Mouse (Mus musculus) brain, embryonic 14.5 days (tissue): Measurements from ENCODE around the gene Daam2. TPM values are rescaled to one million over a fixed set of nuclear protein-coding genes. Genes with fewer than 3 reads are reported as not detected.

Source experiments
- DNase-seq: peaks from one replicate; pipeline ENCODE4 v3.0.0-alpha.2; 2011; ENCODE audit warnings: low read depth
- CTCF ChIP-seq: fragments of 200-500 bp; IDR thresholded peaks from 2 replicates; pipeline ENCODE4 v1.5.1; 2012; ENCODE audit warnings: inconsistent platforms, mild to moderate bottlenecking, moderate library complexity, borderline replicate concordance; ENCODE audit not compliant: insufficient read depth, insufficient read length; ENCODE audit errors: extremely low read depth
- POLR2A ChIP-seq: fragments of 200-500 bp; IDR thresholded peaks from 2 replicates; pipeline ENCODE4 v1.6.1; 2012; ENCODE audit warnings: mild to moderate bottlenecking, inconsistent platforms, borderline replicate concordance; ENCODE audit not compliant: poor library complexity, insufficient read depth, insufficient read length, severe bottlenecking; ENCODE audit errors: extremely low read depth
- polyA plus RNA-seq: library from polyadenylated mRNA; depleted of rRNA; stranded (reverse); fragments of >200 nt; gene quantifications from 2 replicates; pipeline ENCODE4 v1.2.3, GENCODE M21; 2012; rRNA removed

The Daam2 gene
- polyA plus RNA-seq, 1 experiment = 13.9 TPM

- TF ChIP-seq POLR2A (peak; percentile 50; the same call in 1 of the 2 replicates), CTCF (no peak)
- DNase-seq = peak; percentile 97
Observed at GRCm38 (mm10) chr17:49428239-49428688, 135.9 kb downstream of the Daam2 start, which contains the start of gene Mocs1. Gene Mocs1, plus strand, starts transcription at chr17:49428362.

GRCm38 (mm10) chr17:49427631-49428238, 136.4 kb downstream of the Daam2 start:
- DNase-seq = peak; percentile 37
- TF ChIP-seq CTCF (peak; percentile 43; the same call in 1 of the 2 replicates), POLR2A (no peak)

- no peak for TF ChIP-seq POLR2A
- no peak for TF ChIP-seq CTCF
- no peak for DNase-seq
Observed at GRCm38 (mm10) chr17:49423872-49424271, 140.3 kb downstream of the Daam2 start.

- TF ChIP-seq POLR2A (no peak), CTCF (no peak)
- no peak for DNase-seq
Observed at GRCm38 (mm10) chr17:49423067-49423325, 141.1 kb downstream of the Daam2 start.

GRCm38 (mm10) chr17:49422286-49423066, 141.7 kb downstream of the Daam2 start:
- DNase-seq = no peak

GRCm38 (mm10) chr17:49419813-49420212, 144.3 kb downstream of the Daam2 start:
- no peak for TF ChIP-seq POLR2A
- TF ChIP-seq CTCF = no peak

More at GRCm38 (mm10) chr17:49422286-49423066, 141.7 kb downstream of the Daam2 start:
- TF ChIP-seq POLR2A (no peak), CTCF (no peak)

GRCm38 (mm10) chr17:49416228-49416627, 147.9 kb downstream of the Daam2 start:
- no peak for DNase-seq
- TF ChIP-seq POLR2A = no peak
- no peak for TF ChIP-seq CTCF

More at GRCm38 (mm10) chr17:49419813-49420212, 144.3 kb downstream of the Daam2 start:
- no peak for DNase-seq

- TF ChIP-seq POLR2A = no peak
- TF ChIP-seq CTCF = peak; percentile 25; the same call in 1 of the 2 replicates
- peak; percentile 46 for DNase-seq
Observed at GRCm38 (mm10) chr17:49413554-49413953, 150.6 kb downstream of the Daam2 start.

GRCm38 (mm10) chr17:49412974-49413373, 151.2 kb downstream of the Daam2 start:
- no peak for DNase-seq
- TF ChIP-seq POLR2A (no peak), CTCF (no peak)

Other genes starting within 250 kb of the Daam2 start
- gene Mocs1, start 136.0 kb downstream of the Daam2 start, polyA plus RNA-seq = 9.3 and 9.9 TPM in 2 replicates
- gene Kif6, start 50.8 kb upstream of the Daam2 start, polyA plus RNA-seq = 1.4 and 1.9 TPM in 2 replicates